Mouse (Mus musculus): ENCODE measurements around the gene Nfkbia. TPM values are rescaled to one million over a fixed set of nuclear protein-coding genes. Genes with fewer than 3 reads are reported as not detected.

Gene Nfkbia
- total and polyA plus RNA-seq, 2 experiments from 2014 or later = 79.0 to 86.6 TPM

DNA sequence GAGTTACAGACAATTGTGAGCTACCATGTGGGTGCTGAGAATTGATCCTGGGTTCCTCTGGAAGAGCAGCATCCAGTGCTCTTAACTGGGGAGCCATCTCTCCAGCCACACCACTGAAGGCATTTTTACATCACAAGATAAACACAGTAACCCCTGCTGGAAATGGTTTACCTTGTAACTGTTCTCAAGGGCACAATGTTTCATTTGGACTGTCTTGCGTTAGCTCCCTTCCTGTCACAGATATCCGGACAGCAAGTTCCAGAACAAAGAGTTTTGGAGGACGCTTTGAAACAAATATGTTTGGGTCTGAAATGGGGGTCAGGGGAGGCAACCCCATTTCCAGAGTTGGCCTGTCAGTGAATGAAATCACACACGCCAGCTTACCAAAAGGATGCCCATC is 46.9 kb downstream of the Nfkbia start:
- 87% methylated on average over 4 of the region's 4 CpGs for WGBS
- Histone ChIP-seq H3K9ac (replicated peaks; ENCODE audit: low read length) (no peak overlapping the region), H3K36me3 (ENCODE audit: insufficient read depth, low read length) (no peaks in the 10 kb centered on the region), H3K4me2 (ENCODE audit: low read depth, low read length) (no peak overlapping the region), H3K4me3 (ENCODE audit: low read length) (no peak overlapping the region), H3K27ac (0 out of 2 replicates have a peak overlapping the region, but pooled peaks have one; percentile 91), H3K9me3 (ENCODE audit: low read length) (no peaks in the 10 kb centered on the region), H3K4me1 (ENCODE audit: insufficient read depth, low read length) (peaks cover 25% of the 10 kb centered on the region), H3K27me3 (ENCODE audit: insufficient read depth, low read length) (no peaks in the 10 kb centered on the region)
- ATAC-seq (no peak), DNase-seq (ENCODE audit: low spot score) (no peak)
- TF ChIP-seq CTCF (IDR thresholded peaks at IDR 0.05; ENCODE audit: low read depth) = no peak

DNA sequence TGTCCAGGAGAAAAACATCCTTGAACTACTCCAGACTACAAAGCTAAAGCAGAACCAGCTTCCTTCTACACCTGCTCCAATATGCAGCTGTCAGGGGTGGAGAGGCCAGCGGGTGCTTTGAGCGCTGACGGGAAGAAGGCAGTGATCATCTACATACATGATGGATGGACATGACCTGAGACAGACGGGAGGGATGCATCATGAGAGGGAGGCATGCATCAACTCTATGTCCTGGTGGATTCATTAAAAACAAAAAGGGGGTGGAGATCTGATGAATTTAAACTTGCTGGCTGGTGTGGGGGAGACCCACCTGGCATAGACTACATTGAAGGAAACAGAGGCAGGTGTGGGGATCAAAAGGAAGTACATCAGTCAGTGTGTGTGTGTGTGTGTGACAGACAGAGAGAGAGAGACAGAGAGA is 48.4 kb downstream of the Nfkbia start:
- no peaks in the 10 kb centered on the region for H3K27me3 ChIP-seq (ENCODE audit: insufficient read depth, low read length)
- H3K4me2 ChIP-seq (ENCODE audit: low read depth, low read length) = no peak overlapping the region
- H3K4me1 ChIP-seq (ENCODE audit: insufficient read depth, low read length) = peaks cover 25% of the 10 kb centered on the region
- no peaks in the 10 kb centered on the region for H3K9me3 ChIP-seq (ENCODE audit: low read length)
- no peak overlapping the region for H3K9ac ChIP-seq (replicated peaks; ENCODE audit: low read length)
- ATAC-seq = no peak
- H3K36me3 ChIP-seq (ENCODE audit: insufficient read depth, low read length) = no peaks in the 10 kb centered on the region
- H3K27ac ChIP-seq = no peak overlapping the region
- WGBS = 70% methylated on average over 4 of the region's 4 CpGs
- no peak overlapping the region for H3K4me3 ChIP-seq (ENCODE audit: low read length)
- no peak for DNase-seq (ENCODE audit: low spot score)
- TF ChIP-seq CTCF (IDR thresholded peaks at IDR 0.05; ENCODE audit: low read depth) = no peak

GRCm38 (mm10) chr12:55442861-55443850 is 49.3 kb downstream of the Nfkbia start:
- Histone ChIP-seq H3K36me3 (ENCODE audit: insufficient read depth, low read length) (no peaks in the 10 kb centered on the region), H3K9ac (replicated peaks; ENCODE audit: low read length) (no peak overlapping the region), H3K4me3 (ENCODE audit: low read length) (no peak overlapping the region), H3K27me3 (ENCODE audit: insufficient read depth, low read length) (no peaks in the 10 kb centered on the region), H3K4me1 (ENCODE audit: insufficient read depth, low read length) (peaks cover 30% of the 10 kb centered on the region), H3K27ac (peak overlapping the region; percentile 60), H3K9me3 (ENCODE audit: low read length) (no peaks in the 10 kb centered on the region), H3K4me2 (ENCODE audit: low read depth, low read length) (no peak overlapping the region)
- TF ChIP-seq CTCF (IDR thresholded peaks at IDR 0.05; ENCODE audit: low read depth) = no peak
- WGBS = 48% methylated on average over 9 of the region's 9 CpGs
- DNase-seq (ENCODE audit: low spot score) (peak; percentile 84), ATAC-seq (peak; percentile 41)

DNA sequence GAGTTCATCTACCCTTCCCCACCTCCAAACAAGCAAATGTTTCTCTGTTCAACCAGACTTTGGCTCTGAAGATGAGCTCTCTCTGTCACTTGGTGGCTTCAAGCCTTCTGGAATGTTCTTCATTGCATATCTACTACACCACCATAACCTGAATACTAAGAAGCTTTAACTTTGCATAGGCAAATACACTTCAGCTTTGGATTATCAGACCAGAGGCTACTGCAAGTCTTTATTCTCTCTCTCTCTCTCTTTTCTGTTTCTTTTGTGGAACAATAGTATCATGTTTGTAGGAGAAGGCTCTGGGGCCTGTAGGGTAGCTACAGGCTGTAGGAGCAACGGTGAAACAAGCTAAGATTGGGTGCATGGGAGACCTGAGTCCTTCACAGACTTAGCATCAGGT is 50.2 kb downstream of the Nfkbia start:
- no peaks in the 10 kb centered on the region for H3K27me3 ChIP-seq (ENCODE audit: insufficient read depth, low read length)
- ATAC-seq = no peak
- H3K9ac ChIP-seq (replicated peaks; ENCODE audit: low read length) = no peak overlapping the region
- no peaks in the 10 kb centered on the region for H3K36me3 ChIP-seq (ENCODE audit: insufficient read depth, low read length)
- peaks cover 30% of the 10 kb centered on the region for H3K4me1 ChIP-seq (ENCODE audit: insufficient read depth, low read length)
- no peak for DNase-seq (ENCODE audit: low spot score)
- H3K4me3 ChIP-seq (ENCODE audit: low read length) = no peak overlapping the region
- no peaks in the 10 kb centered on the region for H3K9me3 ChIP-seq (ENCODE audit: low read length)
- 88% methylated on average over 1 of the region's 1 CpGs for WGBS
- TF ChIP-seq CTCF (IDR thresholded peaks at IDR 0.05; ENCODE audit: low read depth) = no peak
- no peak overlapping the region for H3K27ac ChIP-seq
- no peak overlapping the region for H3K4me2 ChIP-seq (ENCODE audit: low read depth, low read length)

- DNase-seq (ENCODE audit: low spot score) (no peak), ATAC-seq (no peak)
- H3K4me2 ChIP-seq (ENCODE audit: low read depth, low read length) = no peak overlapping the region
- H3K9ac ChIP-seq (replicated peaks; ENCODE audit: low read length) = no peak overlapping the region
- H3K27me3 ChIP-seq (ENCODE audit: insufficient read depth, low read length) = no peaks in the 10 kb centered on the region
- H3K4me1 ChIP-seq (ENCODE audit: insufficient read depth, low read length) = peaks cover 16% of the 10 kb centered on the region
- H3K9me3 ChIP-seq (ENCODE audit: low read length) = no peaks in the 10 kb centered on the region
- no peak overlapping the region for H3K27ac ChIP-seq
- 78% methylated on average over 5 of the region's 5 CpGs for WGBS
- no peak for TF ChIP-seq CTCF (IDR thresholded peaks at IDR 0.05; ENCODE audit: low read depth)
- H3K36me3 ChIP-seq (ENCODE audit: insufficient read depth, low read length) = no peaks in the 10 kb centered on the region
- no peak overlapping the region for H3K4me3 ChIP-seq (ENCODE audit: low read length)
Observed at GRCm38 (mm10) chr12:55440416-55440815, 52.0 kb downstream of the Nfkbia start.

Other genes with a start within 250 kb of the Nfkbia start
- 9.8 and 10.4 TPM in 2 replicates for gene 1110008L16Rik, start 193.1 kb downstream of the Nfkbia start, total RNA-seq (2014; rRNA removed)
- 7.6 and 7.8 TPM in 2 replicates for gene 1110008L16Rik, start 193.1 kb downstream of the Nfkbia start, polyA plus RNA-seq (2015; fragmentation: Nextera tagmentation; extraction: Ambion mirVana)
- gene Ppp2r3c, start 189.6 kb downstream of the Nfkbia start, total RNA-seq (2014; rRNA removed) = 7.7 and 10.2 TPM in 2 replicates
- 18.4 and 19.6 TPM in 2 replicates for gene Ppp2r3c, start 189.6 kb downstream of the Nfkbia start, polyA plus RNA-seq (2015; fragmentation: Nextera tagmentation; extraction: Ambion mirVana)
- 82.8 and 91.7 TPM in 2 replicates for gene Psma6, start 108.4 kb downstream of the Nfkbia start, total RNA-seq (2014; rRNA removed)
- gene Psma6, start 108.4 kb downstream of the Nfkbia start, polyA plus RNA-seq (2015; fragmentation: Nextera tagmentation; extraction: Ambion mirVana) = 444 and 446 TPM in 2 replicates
- 0.10 TPM in 1 of 2 replicates, not detected in the other for gene Aldoart2, start 72.6 kb upstream of the Nfkbia start, total RNA-seq (2014; rRNA removed)
- 0.16 and 0.20 TPM in 2 replicates for gene Aldoart2, start 72.6 kb upstream of the Nfkbia start, polyA plus RNA-seq (2015; fragmentation: Nextera tagmentation; extraction: Ambion mirVana)
- 3.9 and 8.3 TPM in 2 replicates for gene Insm2, start 106.8 kb upstream of the Nfkbia start, total RNA-seq (2014; rRNA removed)
- gene Insm2, start 106.8 kb upstream of the Nfkbia start, polyA plus RNA-seq (2015; fragmentation: Nextera tagmentation; extraction: Ambion mirVana) = 2.5 and 2.7 TPM in 2 replicates

Measured in hindbrain, postnatal 0 days (tissue).